Mouse (Mus musculus): ENCODE data around the gene Bod1. TPM values are rescaled to one million over a fixed set of nuclear protein-coding genes. Genes with fewer than 3 reads are reported as not detected.

The Bod1 gene
- 50.3 and 55.4 TPM in 2 replicates for total RNA-seq (2021)
- long read RNA-seq, transcript Bod1-201 (4 exons, 1,394 nt): major isoform, 90 of 99 reads
- long read RNA-seq, partial matches to known transcripts: 7 of 99 reads
- long read RNA-seq, other reads (novel, unspliced or antisense): 2 of 99 reads

GRCm38 (mm10) chr11:31671354-31672169 lies at the start of gene Bod1:
Gene Bod1 (minus strand): TSS chr11:31671885.
- peak; percentile 87 for DNase-seq

GRCm38 (mm10) chr11:31719090-31719489 lies 47.4 kb upstream of the Bod1 start:
- no peak for DNase-seq

- peak; percentile 61 for DNase-seq
These were observed 46.4 kb upstream of the Bod1 start for GRCm38 (mm10) chr11:31717926-31718735.

- peak; percentile 83 for DNase-seq
These were observed 42.0 kb upstream of the Bod1 start for GRCm38 (mm10) chr11:31713641-31714121.

- DNase-seq: no peak
These were observed 41.4 kb upstream of the Bod1 start for GRCm38 (mm10) chr11:31713116-31713515.

GRCm38 (mm10) chr11:31707771-31708170 lies 36.1 kb upstream of the Bod1 start:
- DNase-seq: no peak

- DNase-seq: no peak
These were observed 31.5 kb upstream of the Bod1 start for GRCm38 (mm10) chr11:31703173-31703572.

- no peak for DNase-seq
These were observed 30.2 kb upstream of the Bod1 start for GRCm38 (mm10) chr11:31701901-31702300.

- DNase-seq: no peak
These were observed 27.8 kb upstream of the Bod1 start for GRCm38 (mm10) chr11:31699502-31699901.

- no peak for DNase-seq
These were observed 23.1 kb upstream of the Bod1 start for GRCm38 (mm10) chr11:31694801-31695200.

GRCm38 (mm10) chr11:31694109-31694508 lies 22.4 kb upstream of the Bod1 start:
- DNase-seq: no peak

- DNase-seq: no peak
These were observed 21.6 kb upstream of the Bod1 start for GRCm38 (mm10) chr11:31693322-31693721.

GRCm38 (mm10) chr11:31688956-31689355 lies 17.3 kb upstream of the Bod1 start:
- DNase-seq: no peak

- no peak for DNase-seq
These were observed 13.4 kb upstream of the Bod1 start for GRCm38 (mm10) chr11:31684913-31685567.

GRCm38 (mm10) chr11:31684126-31684525 lies 12.4 kb upstream of the Bod1 start:
- DNase-seq: no peak

GRCm38 (mm10) chr11:31679840-31680381 lies 8.2 kb upstream of the Bod1 start:
- no peak for DNase-seq

- DNase-seq: no peak
These were observed 5.6 kb upstream of the Bod1 start for GRCm38 (mm10) chr11:31677309-31677708.

- DNase-seq: no peak
These were observed 5.1 kb upstream of the Bod1 start for GRCm38 (mm10) chr11:31676661-31677252.

GRCm38 (mm10) chr11:31675430-31675829 lies 3.7 kb upstream of the Bod1 start:
- DNase-seq: no peak

- no peak for DNase-seq
These were observed 482 bp upstream of the Bod1 start for GRCm38 (mm10) chr11:31672170-31672563.

GRCm38 (mm10) chr11:31670468-31670921 lies 1.2 kb downstream of the Bod1 start:
- DNase-seq: no peak

Data from adrenal gland, postnatal 25 days (tissue).